Mouse (Mus musculus): Measurements from ENCODE around the gene Spdl1. TPM values are rescaled to one million over a fixed set of nuclear protein-coding genes. Genes with fewer than 3 reads are reported as not detected.

The Spdl1 gene
- total and polyA plus RNA-seq, 3 experiments = 45.2 to 72.8 (median 61.1) TPM

GRCm38 (mm10) chr11:34873861-34874260, 40.4 kb upstream of the Spdl1 start:
- no peak overlapping the region for H3K4me3 ChIP-seq (replicated peaks in 1 of 3; ENCODE audit: low read depth in 2 of 3, low read length in 2 of 3, poor library complexity in 1 of 3)
- DNase-seq (ENCODE audit: extremely low read depth) = no peak
- peaks cover 5 to 11% of the 10 kb centered on the region in 2 experiments; a peak in 3 of 4 replicates for H3K4me1 ChIP-seq (ENCODE audit: control insufficient read depth in 1 of 2, insufficient read depth in 2 of 2)
- no peak overlapping the region for H3K9ac ChIP-seq (ENCODE audit: insufficient read depth, low read depth)
- H3K27ac ChIP-seq (ENCODE audit: insufficient read depth, low read depth) = no peak overlapping the region
- H3K9me3 ChIP-seq (replicated peaks; ENCODE audit: low read length) = no peaks in the 10 kb centered on the region
- H3K79me2 ChIP-seq (replicated peaks; ENCODE audit: control insufficient read depth, extremely low read depth, insufficient read depth, poor library complexity, severe bottlenecking) = no peaks in the 10 kb centered on the region
- TF ChIP-seq SIN3A (IDR thresholded peaks at IDR 0.05; ENCODE audit: low read length) (no peak), PAX5 (IDR thresholded peaks at IDR 0.05; ENCODE audit: low read length) (no peak), MXI1 (IDR thresholded peaks at IDR 0.05; ENCODE audit: low read depth, low read length) (no peak), MAFK (IDR thresholded peaks at IDR 0.05; ENCODE audit: insufficient replicate concordance, low read length) (no peak), GABPA (IDR thresholded peaks at IDR 0.05; ENCODE audit: insufficient replicate concordance, low read depth, low read length) (no peak), KAT2A (IDR thresholded peaks at IDR 0.05; ENCODE audit: insufficient replicate concordance, low read length) (no peak), NRF1 (IDR thresholded peaks at IDR 0.05; ENCODE audit: low read depth, low read length) (no peak), POLR2AphosphoS2 (IDR thresholded peaks at IDR 0.05; ENCODE audit: low read depth, low read length) (no peak), ZMIZ1 (IDR thresholded peaks at IDR 0.05; ENCODE audit: low read depth, low read length) (no peak), ELF1 (IDR thresholded peaks at IDR 0.05; ENCODE audit: low read depth, low read length) (no peak), UBTF (IDR thresholded peaks at IDR 0.05; ENCODE audit: low read depth, low read length) (no peak), JUN (IDR thresholded peaks at IDR 0.05; ENCODE audit: insufficient read depth, low read depth, low read length) (no peak)
- H3K27me3 ChIP-seq (replicated peaks) = no peaks in the 10 kb centered on the region
- dilution Hi-C loops (cut with MboI; ENCODE audit: extremely low pct_ligation_motif_present, extremely low pct_unique_long_range_greater_than_20kb, low sequenced_read_pairs) (no loop called here), in situ Hi-C loops (cut with MboI; ENCODE audit: low pct_ligation_motif_present, low pct_unique_long_range_greater_than_20kb, low sequenced_read_pairs) (no loop called here)
- no peaks in the 10 kb centered on the region for H3K36me3 ChIP-seq (replicated peaks in 1 of 2; ENCODE audit: control insufficient read depth in 1 of 2, insufficient read depth in 1 of 2, low read length in 1 of 2)
- H3K4me2 ChIP-seq (ENCODE audit: insufficient read depth, low read depth, poor library complexity, severe bottlenecking) = no peak overlapping the region

- no peak for TF ChIP-seq POLR2AphosphoS2 (IDR thresholded peaks at IDR 0.05; ENCODE audit: low read depth, low read length)
- TF ChIP-seq MAX (IDR thresholded peaks at IDR 0.05; ENCODE audit: low read length) = no peak
- no peak for TF ChIP-seq BHLHE40 (IDR thresholded peaks at IDR 0.05; ENCODE audit: low read depth, low read length)
- no peak for TF ChIP-seq HCFC1 (IDR thresholded peaks at IDR 0.05; ENCODE audit: low read depth, low read length)
- TF ChIP-seq ETS1 (conservative IDR thresholded peaks at IDR 0.05; ENCODE audit: low read depth, low read length) = no peak
- TF ChIP-seq ELF1 (IDR thresholded peaks at IDR 0.05; ENCODE audit: low read depth, low read length) = no peak
- TF ChIP-seq TBP (conservative IDR thresholded peaks at IDR 0.05; ENCODE audit: low read depth, low read length) = no peak
- no peak for TF ChIP-seq E2F4 (IDR thresholded peaks at IDR 0.05; ENCODE audit: insufficient replicate concordance, low read depth, low read length)
- TF ChIP-seq CTCF (conservative IDR thresholded peaks at IDR 0.05 in 1 of 2, IDR thresholded peaks at IDR 0.05 in 1 of 2; ENCODE audit: low read depth in 2 of 2, low read length in 2 of 2) = no peak
- TF ChIP-seq NRF1 (IDR thresholded peaks at IDR 0.05; ENCODE audit: low read depth, low read length) = no peak
- Histone ChIP-seq H3K4me2 (ENCODE audit: insufficient read depth, low read depth, poor library complexity, severe bottlenecking) (no peak overlapping the region), H3K36me3 (replicated peaks in 1 of 2; ENCODE audit: control insufficient read depth in 1 of 2, insufficient read depth in 1 of 2, low read length in 1 of 2) (no peaks in the 10 kb centered on the region), H3K4me3 (replicated peaks in 1 of 3; ENCODE audit: low read depth in 2 of 3, low read length in 2 of 3, poor library complexity in 1 of 3) (no peak overlapping the region), H3K27me3 (replicated peaks) (no peaks in the 10 kb centered on the region), H3K9me3 (replicated peaks; ENCODE audit: low read length) (no peaks in the 10 kb centered on the region), H3K79me2 (replicated peaks; ENCODE audit: control insufficient read depth, extremely low read depth, insufficient read depth, poor library complexity, severe bottlenecking) (no peaks in the 10 kb centered on the region), H3K27ac (ENCODE audit: insufficient read depth, low read depth) (no peak overlapping the region), H3K9ac (ENCODE audit: insufficient read depth, low read depth) (no peak overlapping the region), H3K4me1 (ENCODE audit: control insufficient read depth in 1 of 2, insufficient read depth in 2 of 2) (peaks cover 5 to 11% of the 10 kb centered on the region in 2 experiments; a peak in 3 of 4 replicates)
- no peak for DNase-seq (ENCODE audit: extremely low read depth)
- in situ Hi-C loops (cut with MboI; ENCODE audit: low pct_ligation_motif_present, low pct_unique_long_range_greater_than_20kb, low sequenced_read_pairs) = no loop called here
- dilution Hi-C loops (cut with MboI; ENCODE audit: extremely low pct_ligation_motif_present, extremely low pct_unique_long_range_greater_than_20kb, low sequenced_read_pairs) = no loop called here
Observed at GRCm38 (mm10) chr11:34872432-34872831, 39.0 kb upstream of the Spdl1 start.

Measured in CH12.LX (cell line).